Mouse (Mus musculus) Patski (cell line): Measurements from ENCODE around the gene Hspa1a. TPM values are rescaled to one million over a fixed set of nuclear protein-coding genes. Genes with fewer than 3 reads are reported as not detected.
"Not testable (repeated sequence)": the region's sequence is repeated elsewhere in the genome, so short reads cannot be mapped to it uniquely, and the experiment has no call there.

Experiments
- ATAC-seq: fragments of 100-300 bp; one replicate; pipeline ENCODE4 v1.8.0; 2021
- CTCF ChIA-PET: fragments of 350-600 bp; sonication (Branson Sonifier 250); formaldehyde crosslinking; loops from one replicate; lab custom pipeline; 2022; ENCODE audit warnings: inconsistent platforms; lab: Charles Lee
- POLR2A ChIA-PET: fragments of 350-600 bp; sonication (Branson Sonifier 250); formaldehyde crosslinking; loops from one replicate; lab custom pipeline; 2022; ENCODE audit warnings: antibody characterized with exemption, inconsistent platforms; lab: Charles Lee
- DNase-seq: peaks from one replicate; pipeline ENCODE4 v3.0.0-alpha.2; 2011; ENCODE audit warnings: low read depth, low spot score
- H3K27me3 ChIP-seq: fragments of 371-371 bp; one replicate; pipeline ENCODE4 v1.5.1; 2021
- CTCF ChIP-seq: fragments of 100-300 bp; IDR thresholded peaks from one replicate; pipeline ENCODE4 v1.5.1; 2021
- in situ Hi-C: fragments of 300-500 bp; cut with MboI; formaldehyde crosslinking; loops from 3 replicates; pipeline ENCODE4 v1.11.1; 2018; ENCODE audit warnings: low pct_unique_long_range_greater_than_20kb, mixed read lengths
- polyA plus RNA-seq: library from polyadenylated mRNA; unstranded; gene quantifications from one replicate; pipeline ENCODE4 v1.2.3, GENCODE M21; 2021

The Hspa1a gene
- polyA plus RNA-seq, 1 experiment from 2014 or later: 9.2 TPM

GRCm38 (mm10) chr17:35013221-35013620 is 41.3 kb upstream of the Hspa1a start:
- ATAC-seq: no peak
- TF ChIP-seq CTCF: no peak
- in situ Hi-C loops: loop anchor here (10.0 kb wide), 1 partner anchor 222 kb away; the partner anchor contains the start of genes Atp6v1g2 and Nfkbil1
- no peak for DNase-seq
- H3K27me3 ChIP-seq: no peaks in the 10 kb centered on the region
- ChIA-PET POLR2A (interaction anchor here (1.9 kb wide), 1 partner anchor 12 kb away, joined by 6 read pairs; no protein-coding TSS in a partner anchor), CTCF (no interaction called here)

- ATAC-seq: no peak
- in situ Hi-C loops: loop anchor here (10.0 kb wide), 1 partner anchor 222 kb away; the partner anchor contains the start of genes Atp6v1g2 and Nfkbil1
- H3K27me3 ChIP-seq: no peaks in the 10 kb centered on the region
- CTCF ChIA-PET: no interaction called here
- POLR2A ChIA-PET: interaction anchor here (0.7 to 1.9 kb wide), 2 partner anchors 11 to 47 kb away, joined by 3 to 6 read pairs; no protein-coding TSS in a partner anchor
- DNase-seq: no peak
- TF ChIP-seq CTCF: no peak
These were observed 40.5 kb upstream of the Hspa1a start for GRCm38 (mm10) chr17:35012430-35012829.

GRCm38 (mm10) chr17:35011440-35011839 is 39.5 kb upstream of the Hspa1a start:
- CTCF ChIA-PET: no interaction called here
- no peak for TF ChIP-seq CTCF

GRCm38 (mm10) chr17:35009586-35009985 is 37.6 kb upstream of the Hspa1a start:
- ATAC-seq: no peak
- in situ Hi-C loops: no loop called here
- POLR2A ChIA-PET: no interaction called here
- no peak for DNase-seq
- no peaks in the 10 kb centered on the region for H3K27me3 ChIP-seq
- no peak for TF ChIP-seq CTCF
- CTCF ChIA-PET: interaction anchor here (1.1 to 1.5 kb wide), 2 partner anchors 11 to 40 kb away, joined by 3 read pairs; partner anchors contain the start of gene Clic1

More at GRCm38 (mm10) chr17:35011440-35011839, 39.5 kb upstream of the Hspa1a start:
- H3K27me3 ChIP-seq: no peaks in the 10 kb centered on the region
- in situ Hi-C loops: loop anchor here (10.0 kb wide), 1 partner anchor 223 kb away; the partner anchor contains the start of genes Atp6v1g2 and Nfkbil1
- no peak for ATAC-seq
- POLR2A ChIA-PET: interaction anchor here (1.9 kb wide), 1 partner anchor 10 kb away, joined by 6 read pairs; no protein-coding TSS in a partner anchor
- DNase-seq: no peak

- TF ChIP-seq CTCF: no peak
- CTCF ChIA-PET: interaction anchor here (0.7 kb wide), 1 partner anchor 97 kb away, joined by 3 read pairs; no protein-coding TSS in a partner anchor
- no peak for DNase-seq
- no peaks in the 10 kb centered on the region for H3K27me3 ChIP-seq
- in situ Hi-C loops: no loop called here
- POLR2A ChIA-PET: no interaction called here
- ATAC-seq: no peak
These were observed 35.5 kb upstream of the Hspa1a start for GRCm38 (mm10) chr17:35007387-35007991.

DNA sequence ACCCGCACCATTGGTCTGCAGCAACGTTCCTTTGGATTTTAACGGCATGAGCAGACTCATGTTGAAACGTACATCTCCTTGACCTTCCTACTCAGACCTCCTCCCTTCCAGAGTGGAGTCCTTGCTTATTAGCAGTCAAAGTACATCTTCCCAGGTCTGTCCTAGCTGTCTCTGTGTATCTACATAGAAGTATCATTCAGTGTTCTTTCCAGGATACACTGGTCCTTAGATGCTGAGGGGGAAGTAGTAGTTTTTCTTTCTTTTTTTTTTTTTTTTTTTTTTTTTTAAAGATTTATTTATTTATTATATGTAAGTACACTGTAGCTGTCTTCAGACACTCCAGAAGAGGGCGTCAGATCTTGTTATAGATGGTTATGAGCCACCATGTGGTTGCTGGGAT is 33.9 kb upstream of the Hspa1a start:
- H3K27me3 ChIP-seq, CTCF ChIA-PET, in situ Hi-C loops, ATAC-seq, POLR2A ChIA-PET, DNase-seq: not testable (repeated sequence)

- in situ Hi-C loops: no loop called here
- POLR2A ChIA-PET: no interaction called here
- DNase-seq: no peak
- no peak for ATAC-seq
- no peaks in the 10 kb centered on the region for H3K27me3 ChIP-seq
- no peak for TF ChIP-seq CTCF
- CTCF ChIA-PET: no interaction called here
These were observed 33.2 kb upstream of the Hspa1a start for GRCm38 (mm10) chr17:35005158-35005557.

DNA sequence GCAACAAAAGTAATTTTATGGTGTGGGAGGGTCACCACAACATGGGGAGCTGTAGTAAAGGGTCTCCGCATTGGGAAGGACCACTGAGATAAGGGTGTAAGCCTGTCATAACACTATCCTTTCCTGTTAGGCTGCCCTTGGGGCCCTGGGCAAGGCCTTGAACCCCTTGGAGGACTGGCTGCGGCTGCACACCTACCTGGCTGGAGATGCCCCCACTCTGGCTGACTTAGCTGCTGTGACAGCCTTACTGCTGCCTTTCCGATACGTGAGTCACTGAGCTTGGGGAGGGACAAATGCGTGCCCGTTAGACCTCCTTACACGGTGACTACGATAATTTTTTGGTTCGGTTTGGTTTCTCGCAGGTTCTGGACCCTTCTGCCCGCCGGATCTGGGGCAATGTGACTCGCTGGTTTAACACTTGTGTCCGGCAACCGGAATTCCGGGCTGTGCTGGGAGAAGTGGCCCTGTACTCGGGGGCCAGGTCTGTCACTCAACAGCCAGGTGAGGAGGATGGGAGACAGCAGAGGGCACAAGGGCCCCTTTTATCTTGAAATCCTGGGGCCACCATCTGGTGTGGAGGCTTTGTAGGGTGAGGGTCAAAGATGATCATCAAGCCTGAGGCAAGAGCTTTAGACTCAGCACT is 32.2 kb upstream of the Hspa1a start:
- DNase-seq: no peak
- in situ Hi-C loops: no loop called here
- no peaks in the 10 kb centered on the region for H3K27me3 ChIP-seq
- ChIA-PET POLR2A (interaction anchor here (1.0 kb wide), 1 partner anchor 53 kb away, joined by 3 read pairs; no protein-coding TSS in a partner anchor), CTCF (no interaction called here)
- ATAC-seq: no peak
- TF ChIP-seq CTCF: no peak

DNA sequence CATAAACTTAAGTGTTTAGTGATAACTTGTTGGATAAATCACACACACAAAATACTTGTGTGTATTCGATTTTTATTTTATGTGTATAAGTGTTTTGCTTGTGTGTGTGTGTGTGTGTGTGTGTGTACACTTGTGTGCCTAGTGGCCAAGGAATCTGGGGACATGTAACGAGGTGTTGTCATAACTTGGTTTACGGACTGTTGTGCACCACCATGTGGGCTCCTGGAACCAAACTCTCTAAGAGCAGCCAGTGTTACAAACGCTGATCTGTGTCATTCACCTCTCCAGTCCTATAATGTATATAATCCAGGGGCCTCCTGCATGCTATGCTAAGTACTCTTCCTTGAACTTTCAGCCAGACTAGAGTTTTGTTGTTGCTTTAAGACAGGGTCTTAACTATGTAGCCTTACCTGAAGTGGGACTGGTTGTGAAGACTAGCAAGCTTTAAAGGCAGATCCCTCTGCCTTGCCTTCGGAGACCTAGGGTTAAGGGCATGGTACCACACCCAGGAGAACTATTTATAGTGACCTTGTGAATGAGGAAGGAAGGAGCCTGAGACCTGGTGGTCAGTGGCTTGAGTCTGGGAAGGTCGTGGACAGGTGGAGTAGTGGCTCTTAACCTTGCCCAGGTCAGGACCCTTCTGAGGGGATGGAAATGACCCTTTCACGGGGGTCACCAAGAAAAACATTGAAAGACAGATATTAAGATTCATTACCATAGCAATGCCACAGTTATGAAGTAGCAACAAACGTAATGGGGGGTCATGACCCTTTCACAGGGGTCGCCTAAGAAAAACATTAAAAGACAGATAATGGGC is 31.3 kb upstream of the Hspa1a start:
- no peak for TF ChIP-seq CTCF
- no peak for ATAC-seq
- ChIA-PET CTCF (no interaction called here), POLR2A (no interaction called here)
- in situ Hi-C loops: no loop called here
- no peaks in the 10 kb centered on the region for H3K27me3 ChIP-seq
- no peak for DNase-seq

- ChIA-PET POLR2A (interaction anchor here (0.5 to 1.3 kb wide), 5 partner anchors 10 to 119 kb away, joined by 3 to 6 read pairs (median 3); partner anchors contain the start of gene Gpank1), CTCF (no interaction called here)
- DNase-seq (no peak), ATAC-seq (no peak)
- no peaks in the 10 kb centered on the region for H3K27me3 ChIP-seq
- no peak for TF ChIP-seq CTCF
- in situ Hi-C loops: no loop called here
These were observed 30.4 kb upstream of the Hspa1a start for GRCm38 (mm10) chr17:35002153-35002865.
